Mouse (Mus musculus) lung, adult 10 weeks (tissue): ENCODE data around the gene Col24a1. TPM values are rescaled to one million over a fixed set of nuclear protein-coding genes. Genes with fewer than 3 reads are reported as not detected.

Source experiments
- polyA plus RNA-seq: library from polyadenylated mRNA; stranded (reverse); fragments of 350-450 nt; fragmentation: Illumina TruSeq; extraction: RNeasy Lipid Tissue Mini Kit (QIAGEN cat#74804); gene quantifications from one replicate; pipeline ENCODE4 v1.2.3, GENCODE M21; 2014; ENCODE audit warnings: low read depth, low replicate concordance; ENCODE audit not compliant: insufficient read depth

Gene Col24a1
- polyA plus RNA-seq, result 0.04 TPM

DNA sequence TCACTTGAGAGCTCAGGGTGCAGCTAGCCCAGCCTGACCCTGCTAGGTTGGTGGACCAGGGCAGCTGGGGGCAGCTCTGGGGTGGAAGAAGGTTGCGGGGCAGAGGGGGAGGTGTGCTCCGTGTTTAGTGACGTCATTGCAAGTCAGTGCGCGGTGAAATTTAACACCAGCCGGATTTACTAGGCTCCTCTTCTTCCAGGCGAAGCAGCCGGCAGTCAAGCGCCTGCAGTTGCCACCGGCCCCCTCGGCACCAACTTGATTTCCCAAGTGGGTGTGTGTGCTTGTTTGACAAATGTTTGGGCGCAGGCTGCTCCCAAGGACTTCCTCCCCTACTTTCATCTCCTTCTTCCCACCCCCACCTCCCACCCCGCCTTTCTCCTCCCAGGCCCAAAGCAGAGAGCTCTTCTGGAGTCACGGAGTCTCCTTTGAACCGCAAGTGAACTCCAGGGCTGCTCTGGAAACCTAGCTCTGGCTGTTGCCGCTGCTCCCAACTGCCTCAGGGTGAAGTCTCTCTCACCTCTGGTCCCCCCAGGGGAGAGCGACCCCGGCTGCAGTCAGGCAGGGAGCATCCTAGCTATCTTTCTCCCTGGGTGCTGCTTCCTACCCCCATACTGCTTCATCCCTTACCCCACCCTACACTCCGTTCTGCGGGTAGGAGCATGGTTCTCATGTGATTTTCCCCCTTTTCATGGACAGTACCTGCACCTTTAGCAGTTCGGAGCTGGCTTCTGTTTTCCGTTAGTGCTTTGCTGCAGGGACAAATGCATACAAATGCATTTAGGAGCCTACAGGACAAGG, at the start of gene Col24a1:
TSS of gene Col24a1 (plus strand) at position 136 of the 798 bp plus-strand sequence.

DNA sequence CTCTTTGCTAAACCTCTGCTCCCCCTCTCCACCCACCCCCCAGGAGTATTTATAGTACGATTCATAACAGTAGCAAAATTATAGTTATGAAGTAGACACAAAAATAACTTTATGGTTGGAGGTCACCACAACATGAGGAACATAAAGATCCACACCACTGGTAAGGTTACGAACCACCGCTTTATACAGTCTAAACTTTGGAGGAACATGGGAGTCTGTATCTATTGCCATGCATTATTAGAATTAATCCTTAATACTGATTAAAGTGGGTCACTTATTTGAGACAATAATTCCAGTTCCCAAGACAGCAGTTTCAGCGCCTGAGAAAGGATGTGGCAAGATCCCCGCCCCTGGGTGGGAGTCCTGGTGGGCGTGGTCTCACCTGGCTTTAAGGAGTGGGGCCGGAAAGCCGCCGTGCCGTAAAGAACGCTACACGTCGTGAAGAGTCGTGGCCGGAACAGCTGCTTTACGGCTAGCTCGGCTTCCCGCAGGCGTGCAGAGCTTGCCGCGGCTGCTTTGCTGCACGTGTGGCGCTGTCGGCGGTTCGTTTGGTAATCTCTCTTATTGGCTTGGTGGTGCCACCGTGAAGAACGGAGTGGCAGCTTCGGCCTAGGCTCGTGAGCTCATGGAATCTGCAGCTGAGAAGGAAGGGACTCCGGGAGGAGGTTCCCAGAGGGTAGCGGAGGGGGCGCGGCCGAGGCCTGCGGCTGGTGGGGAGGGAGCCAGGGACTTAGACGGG, 283.6 kb downstream of the Col24a1 start, which contains the start of gene Znhit6:
TSS of gene Znhit6 (plus strand) at position 463 of the 739 bp plus-strand sequence.

Other genes starting within 250 kb of the Col24a1 start
- 0.11 TPM for gene Clca2, start 193.0 kb upstream of the Col24a1 start, polyA plus RNA-seq
- 7.2 TPM for gene Odf2l, start 173.9 kb upstream of the Col24a1 start, polyA plus RNA-seq